Mouse (Mus musculus): ENCODE measurements around the gene Aagab.

- no peak for TF ChIP-seq POLR2A (IDR thresholded peaks at IDR 0.05; ENCODE audit: insufficient read depth, low read length)
- TF ChIP-seq CTCF (IDR thresholded peaks at IDR 0.05; ENCODE audit: low read depth, low read length), result no peak
Measured at GRCm38 (mm10) chr9:63606594-63606993, 4.1 kb downstream of the Aagab start.
